Mouse (Mus musculus) lung, embryonic 15.5 days (tissue): ENCODE measurements at regions not wholly inside any gene's neighbourhood (a gene's known extent, or its start where the extent isn't known, plus 50 kb on each side); places are given as distances from the start of the nearest gene placed in this dataset.

Source experiments
- ATAC-seq: fragments of 200-750 bp; cut with Nextera tagmentation; 2 replicates; pipeline ENCODE4 v1.8.0; 2017; ENCODE audit warnings: moderate number of reproducible peaks, borderline replicate concordance; ENCODE audit not compliant: low FRiP score, low TSS enrichment; ENCODE audit errors: extremely low read depth
- H3K27ac ChIP-seq: fragments of 300-500 bp; sonication (generic); 2 replicates; pipeline ENCODE4 v1.5.1; 2015; ENCODE audit warnings: moderate library complexity, mild to moderate bottlenecking, inconsistent platforms
- H3K27me3 ChIP-seq: fragments of 300-500 bp; sonication (generic); 2 replicates; pipeline ENCODE4 v1.6.1; 2015; ENCODE audit warnings: inconsistent platforms
- H3K36me3 ChIP-seq: fragments of 300-500 bp; sonication (generic); 2 replicates; pipeline ENCODE4 v1.6.1; 2015; ENCODE audit warnings: inconsistent platforms
- H3K4me1 ChIP-seq: fragments of 300-500 bp; sonication (generic); 2 replicates; pipeline ENCODE4 v1.6.1; 2015; ENCODE audit warnings: inconsistent platforms
- H3K4me2 ChIP-seq: fragments of 300-500 bp; sonication (generic); 2 replicates; pipeline ENCODE4 v1.6.1; 2015; ENCODE audit warnings: inconsistent platforms, mild to moderate bottlenecking, moderate library complexity
- H3K4me3 ChIP-seq: fragments of 300-500 bp; sonication (generic); 2 replicates; pipeline ENCODE4 v1.5.1; 2015; ENCODE audit warnings: mild to moderate bottlenecking, inconsistent platforms
- H3K9ac ChIP-seq: fragments of 300-500 bp; sonication (generic); 2 replicates; pipeline ENCODE4 v1.6.1; 2015; ENCODE audit warnings: inconsistent platforms
- H3K9me3 ChIP-seq: fragments of 300-500 bp; sonication (generic); 2 replicates; pipeline ENCODE4 v1.6.1; 2016; ENCODE audit warnings: inconsistent platforms
- WGBS: fragments of 180-500 bp; shearing (Covaris S2); methylation state at CpG from one replicate; pipeline ENCODE4 v1.1.7; 2015; 5-methylcytosine and 5-hydroxymethylcytosine counted together

GRCm38 (mm10) chr7:84800966-84801365, 52.4 kb upstream of the Olfr291 start:
- Histone ChIP-seq H3K4me2 (no peak overlapping the region), H3K4me1 (no peaks in the 10 kb centered on the region), H3K36me3 (no peaks in the 10 kb centered on the region), H3K9me3 (no peaks in the 10 kb centered on the region), H3K9ac (no peak overlapping the region), H3K27me3 (peaks cover 4% of the 10 kb centered on the region; the same call in 1 of the 2 replicates), H3K27ac (no peak overlapping the region), H3K4me3 (no peak overlapping the region)
- ATAC-seq: no peak
- 37% methylated on average over 12 of the region's 12 CpGs for WGBS

GRCm38 (mm10) chr7:84794655-84795054, 58.7 kb upstream of the Olfr291 start:
- no peak overlapping the region for H3K9ac ChIP-seq
- no peak overlapping the region for H3K4me3 ChIP-seq
- H3K27me3 ChIP-seq: no peaks in the 10 kb centered on the region
- ATAC-seq: no peak
- H3K27ac ChIP-seq: no peak overlapping the region
- 3% methylated on average over 1 of the region's 1 CpGs for WGBS
- no peaks in the 10 kb centered on the region for H3K36me3 ChIP-seq
- H3K4me2 ChIP-seq: no peak overlapping the region
- no peaks in the 10 kb centered on the region for H3K4me1 ChIP-seq
- no peaks in the 10 kb centered on the region for H3K9me3 ChIP-seq

- ATAC-seq: peak; percentile 94
- WGBS: under 1% methylated on average over 30 of the region's 30 CpGs
- Histone ChIP-seq H3K4me3 (peak overlapping the region; percentile 50), H3K36me3 (no peaks in the 10 kb centered on the region), H3K9ac (peak overlapping the region; percentile 39), H3K9me3 (no peaks in the 10 kb centered on the region), H3K4me2 (peak overlapping the region; percentile 77), H3K4me1 (no peaks in the 10 kb centered on the region), H3K27me3 (no peaks in the 10 kb centered on the region), H3K27ac (no peak overlapping the region)
Observed at GRCm38 (mm10) chr7:84779276-84779825, 74.0 kb upstream of the Olfr291 start.

- no peak for ATAC-seq
- Histone ChIP-seq H3K4me1 (no peaks in the 10 kb centered on the region), H3K4me2 (no peak overlapping the region), H3K9ac (no peak overlapping the region), H3K36me3 (no peaks in the 10 kb centered on the region), H3K9me3 (no peaks in the 10 kb centered on the region), H3K27ac (no peak overlapping the region), H3K27me3 (no peaks in the 10 kb centered on the region), H3K4me3 (no peak overlapping the region)
Observed at GRCm38 (mm10) chr7:84777696-84778095, 75.7 kb upstream of the Olfr291 start.

- Histone ChIP-seq H3K9me3 (no peaks in the 10 kb centered on the region), H3K9ac (no peak overlapping the region), H3K36me3 (no peaks in the 10 kb centered on the region), H3K4me3 (no peak overlapping the region), H3K27ac (no peak overlapping the region), H3K4me1 (no peaks in the 10 kb centered on the region), H3K4me2 (no peak overlapping the region), H3K27me3 (no peaks in the 10 kb centered on the region)
- WGBS: 56% methylated on average over 3 of the region's 3 CpGs
- ATAC-seq: no peak; the same call in 1 of the 2 replicates
Observed at GRCm38 (mm10) chr7:84756261-84756660, 66.5 kb upstream of the Zfand6 start.

- 88% methylated on average over 1 of the region's 1 CpGs for WGBS
- no peaks in the 10 kb centered on the region for H3K9me3 ChIP-seq
- H3K27me3 ChIP-seq: no peaks in the 10 kb centered on the region
- no peak overlapping the region for H3K27ac ChIP-seq
- H3K9ac ChIP-seq: no peak overlapping the region
- ATAC-seq: no peak
- peaks cover 7% of the 10 kb centered on the region for H3K4me1 ChIP-seq
- H3K4me2 ChIP-seq: no peak overlapping the region
- H3K36me3 ChIP-seq: no peaks in the 10 kb centered on the region
- no peak overlapping the region for H3K4me3 ChIP-seq
Observed at GRCm38 (mm10) chr7:84753361-84753760, 63.6 kb upstream of the Zfand6 start.

- H3K36me3 ChIP-seq: no peaks in the 10 kb centered on the region
- no peaks in the 10 kb centered on the region for H3K9me3 ChIP-seq
- peak overlapping the region; percentile 47 for H3K4me3 ChIP-seq
- peak overlapping the region; percentile 56 for H3K27ac ChIP-seq
- H3K27me3 ChIP-seq: no peaks in the 10 kb centered on the region
- H3K4me2 ChIP-seq: peak overlapping the region; percentile 65
- ATAC-seq: peak; percentile 49; the same call in 1 of the 2 replicates
- H3K9ac ChIP-seq: no peak overlapping the region; the same call in 1 of the 2 replicates
- WGBS: 1% methylated on average over 21 of the region's 21 CpGs
- peaks cover 7% of the 10 kb centered on the region for H3K4me1 ChIP-seq
Observed at GRCm38 (mm10) chr7:84749434-84750301, 59.9 kb upstream of the Zfand6 start.

- no peak for ATAC-seq
- H3K27me3 ChIP-seq: no peaks in the 10 kb centered on the region
- no peaks in the 10 kb centered on the region for H3K9me3 ChIP-seq
- H3K27ac ChIP-seq: no peak overlapping the region
- H3K4me3 ChIP-seq: no peak overlapping the region
- no peaks in the 10 kb centered on the region for H3K36me3 ChIP-seq
- no peak overlapping the region for H3K9ac ChIP-seq
- peaks cover 7% of the 10 kb centered on the region for H3K4me1 ChIP-seq
- 14% methylated on average over 1 of the region's 1 CpGs for whole genome bisulfite sequencing
- H3K4me2 ChIP-seq: no peak overlapping the region
Observed at GRCm38 (mm10) chr7:84747847-84748246, 58.1 kb upstream of the Zfand6 start.

GRCm38 (mm10) chr7:84744321-84745070, 54.7 kb upstream of the Zfand6 start:
- Histone ChIP-seq H3K4me3 (no peak overlapping the region), H3K9ac (no peak overlapping the region), H3K4me1 (peaks cover 7% of the 10 kb centered on the region), H3K27ac (no peak overlapping the region), H3K36me3 (no peaks in the 10 kb centered on the region), H3K9me3 (no peaks in the 10 kb centered on the region), H3K27me3 (no peaks in the 10 kb centered on the region), H3K4me2 (no peak overlapping the region)
- ATAC-seq: no peak
- 84% methylated on average over 5 of the region's 5 CpGs for WGBS

- H3K4me3 ChIP-seq: no peak overlapping the region
- H3K4me2 ChIP-seq: no peak overlapping the region
- WGBS: 17% methylated on average over 2 of the region's 2 CpGs
- peaks cover 2% of the 10 kb centered on the region; the same call in 1 of the 2 replicates for H3K4me1 ChIP-seq
- peak; percentile 77; the same call in 1 of the 2 replicates for ATAC-seq
- no peaks in the 10 kb centered on the region for H3K27me3 ChIP-seq
- no peak overlapping the region for H3K27ac ChIP-seq
- no peak overlapping the region for H3K9ac ChIP-seq
- no peaks in the 10 kb centered on the region for H3K36me3 ChIP-seq
- H3K9me3 ChIP-seq: no peaks in the 10 kb centered on the region
Observed at GRCm38 (mm10) chr7:84739965-84740390, 50.2 kb upstream of the Zfand6 start.
